Mouse (Mus musculus) midbrain, embryonic 16.5 days (tissue): ENCODE results near the gene Il22. TPM values are rescaled to one million over a fixed set of nuclear protein-coding genes. Genes with fewer than 3 reads are reported as not detected.
A peak's percentile ranks its signal among the peaks of the same experiment; 100 is the strongest.
"Not testable (repeated sequence)": the region's sequence is repeated elsewhere in the genome, so short reads cannot be mapped to it uniquely, and the experiment has no call there.

Experiments
- ATAC-seq: fragments of 200-750 bp; cut with Nextera tagmentation; 2 replicates; pipeline ENCODE4 v1.8.0; 2017; ENCODE audit warnings: moderate TSS enrichment
- H3K27ac ChIP-seq: fragments of 300-500 bp; sonication (generic); 2 replicates; pipeline ENCODE4 v1.5.1; 2014; ENCODE audit warnings: mild to moderate bottlenecking, low read length, mixed read lengths
- H3K27me3 ChIP-seq: fragments of 300-500 bp; sonication (generic); 2 replicates; pipeline ENCODE4 v1.6.1; 2014; ENCODE audit warnings: low read depth, low read length, mixed read lengths; ENCODE audit not compliant: control insufficient read depth, insufficient read depth
- H3K36me3 ChIP-seq: fragments of 300-500 bp; sonication (generic); 2 replicates; pipeline ENCODE4 v1.6.1; 2014; ENCODE audit warnings: mild to moderate bottlenecking, low read length, moderate library complexity, mixed read lengths; ENCODE audit not compliant: control insufficient read depth, insufficient read depth
- H3K4me1 ChIP-seq: fragments of 300-500 bp; sonication (generic); 2 replicates; pipeline ENCODE4 v1.6.1; 2014; ENCODE audit warnings: mild to moderate bottlenecking, low read length, mixed read lengths; ENCODE audit not compliant: control insufficient read depth, insufficient read depth
- H3K4me2 ChIP-seq: fragments of 300-500 bp; sonication (generic); 2 replicates; pipeline ENCODE4 v1.6.1; 2014; ENCODE audit warnings: mild to moderate bottlenecking, low read length, mixed read lengths
- H3K4me3 ChIP-seq: fragments of 300-500 bp; sonication (generic); 2 replicates; pipeline ENCODE4 v1.5.1; 2014; ENCODE audit warnings: low read depth, mild to moderate bottlenecking, low read length, moderate library complexity, mixed read lengths
- H3K9ac ChIP-seq: fragments of 300-500 bp; sonication (generic); 2 replicates; pipeline ENCODE4 v1.6.1; 2014; ENCODE audit warnings: low read depth, low read length, mixed read lengths
- H3K9me3 ChIP-seq: fragments of 300-500 bp; sonication (generic); replicated peaks from 2 replicates; pipeline ENCODE4 v1.6.1; 2014; ENCODE audit warnings: mild to moderate bottlenecking, low read length, mixed read lengths; ENCODE audit not compliant: control insufficient read depth, poor library complexity, severe bottlenecking
- WGBS: fragments of 180-500 bp; shearing (Covaris S2); extraction: QIAGEN DNeasy Blood & Tissue Kit; methylation state at CpG from one replicate; pipeline ENCODE4 v1.1.7; 2014; 5-methylcytosine and 5-hydroxymethylcytosine counted together
- polyA plus RNA-seq: library from polyadenylated mRNA; unstranded; fragments of >200 nt; fragmentation: Nextera tagmentation; extraction: Ambion mirVana; gene quantifications from 2 replicates; pipeline ENCODE4 v1.2.1, GENCODE M21; 2015

Gene Il22
- polyA plus RNA-seq, 1 experiment from 2014 or later = 0.46 TPM

- ATAC-seq, H3K9me3 ChIP-seq, H3K4me1 ChIP-seq, H3K27ac ChIP-seq, H3K4me2 ChIP-seq, H3K4me3 ChIP-seq, H3K9ac ChIP-seq, H3K27me3 ChIP-seq, H3K36me3 ChIP-seq: not testable (repeated sequence)
- WGBS = 64% methylated on average over 2 of the region's 4 CpGs
Observed at GRCm38 (mm10) chr10:118215719-118216393, 11.1 kb downstream of the Il22 start.

GRCm38 (mm10) chr10:118227629-118228028 is 22.9 kb downstream of the Il22 start:
- H3K9me3 ChIP-seq, H3K4me2 ChIP-seq, H3K9ac ChIP-seq, H3K4me3 ChIP-seq, ATAC-seq, H3K36me3 ChIP-seq, H3K27ac ChIP-seq, H3K27me3 ChIP-seq, H3K4me1 ChIP-seq: not testable (repeated sequence)
- WGBS = no CpG with 5 or more reads among the region's 2 CpGs

- H3K9me3 ChIP-seq, H3K27ac ChIP-seq, H3K4me2 ChIP-seq, ATAC-seq, H3K27me3 ChIP-seq, H3K9ac ChIP-seq, H3K4me3 ChIP-seq, H3K4me1 ChIP-seq, H3K36me3 ChIP-seq: not testable (repeated sequence)
- no CpG with 5 or more reads among the region's 5 CpGs for WGBS
Observed at GRCm38 (mm10) chr10:118232607-118233006, 27.9 kb downstream of the Il22 start.

- WGBS = no CpG with 5 or more reads among the region's 13 CpGs
- H3K9me3 ChIP-seq, H3K36me3 ChIP-seq, H3K27ac ChIP-seq, H3K4me1 ChIP-seq, H3K4me3 ChIP-seq, ATAC-seq, H3K4me2 ChIP-seq, H3K27me3 ChIP-seq, H3K9ac ChIP-seq: not testable (repeated sequence)
Observed at GRCm38 (mm10) chr10:118240680-118241079, 35.9 kb downstream of the Il22 start, which contains the start of gene Gm32717. TSS of gene Gm32717 (minus strand) at chr10:118240780.

GRCm38 (mm10) chr10:118249006-118249595 is 44.4 kb downstream of the Il22 start:
- not testable (repeated sequence) for H3K9ac ChIP-seq, H3K36me3 ChIP-seq, H3K27ac ChIP-seq, H3K27me3 ChIP-seq, H3K9me3 ChIP-seq, H3K4me2 ChIP-seq, H3K4me1 ChIP-seq, H3K4me3 ChIP-seq, ATAC-seq
- WGBS = 77% methylated on average over 11 of the region's 11 CpGs

- peak; percentile 66 for ATAC-seq
- Histone ChIP-seq H3K4me2 (no peak overlapping the region), H3K27me3 (no peaks in the 10 kb centered on the region), H3K9ac (no peak overlapping the region), H3K4me1 (no peaks in the 10 kb centered on the region), H3K4me3 (no peak overlapping the region), H3K36me3 (no peaks in the 10 kb centered on the region), H3K27ac (no peak overlapping the region), H3K9me3 (no peaks in the 10 kb centered on the region)
- WGBS = 32% methylated on average over 10 of the region's 10 CpGs
Observed at GRCm38 (mm10) chr10:118250852-118251295, 46.1 kb downstream of the Il22 start.

- not testable (repeated sequence) for H3K9me3 ChIP-seq, H3K27ac ChIP-seq, H3K4me3 ChIP-seq, H3K27me3 ChIP-seq, H3K4me1 ChIP-seq, H3K36me3 ChIP-seq, ATAC-seq, H3K4me2 ChIP-seq, H3K9ac ChIP-seq
- no CpG with 5 or more reads among the region's 13 CpGs for WGBS
Observed at GRCm38 (mm10) chr10:118258388-118258787, 53.6 kb downstream of the Il22 start, which contains the start of gene Gm32802. TSS of gene Gm32802 (plus strand) at chr10:118258688.

Other genes starting within 250 kb of the Il22 start
- gene Mdm1, start 63.1 kb upstream of the Il22 start, polyA plus RNA-seq = 30.6 and 31.7 TPM in 2 replicates
- 0.11 and 0.30 TPM in 2 replicates for gene Gm32717, start 35.8 kb downstream of the Il22 start, polyA plus RNA-seq
- gene Gm32802, start 53.7 kb downstream of the Il22 start, polyA plus RNA-seq = 0.11 and 0.30 TPM in 2 replicates
- gene Iltifb, start 90.1 kb downstream of the Il22 start, polyA plus RNA-seq = 0.80 and 0.85 TPM in 2 replicates
- not detected in 2 replicates for gene Gm9040, start 122.0 kb downstream of the Il22 start, polyA plus RNA-seq
- gene Gm9044, start 127.5 kb downstream of the Il22 start, polyA plus RNA-seq = not detected in 2 replicates
- not detected in 2 replicates for gene Gm9045, start 132.9 kb downstream of the Il22 start, polyA plus RNA-seq
- gene Gm9046, start 138.3 kb downstream of the Il22 start, polyA plus RNA-seq = 0.13 TPM in 1 of 2 replicates, not detected in the other
- gene Gm9048, start 143.7 kb downstream of the Il22 start, polyA plus RNA-seq = not detected in 2 replicates
- gene Gm9049, start 149.2 kb downstream of the Il22 start, polyA plus RNA-seq = not detected in 2 replicates
- not detected in 2 replicates for gene Ifng, start 236.1 kb downstream of the Il22 start, polyA plus RNA-seq